Mouse (Mus musculus): ENCODE data around the gene Gm20479.

Gm20479 gene

GRCm38 (mm10) chr7:27366082-27366844, 9.0 kb upstream of the Gm20479 start:
- DNase-seq, result peak; percentile 54

GRCm38 (mm10) chr7:27364379-27364778, 7.2 kb upstream of the Gm20479 start:
- DNase-seq, result no peak

GRCm38 (mm10) chr7:27361283-27361946, 4.2 kb upstream of the Gm20479 start:
- peak; percentile 96 for DNase-seq

- DNase-seq, result no peak
These were observed 3.5 kb upstream of the Gm20479 start for GRCm38 (mm10) chr7:27360749-27361148.

- DNase-seq, result no peak
These were observed 2.6 kb upstream of the Gm20479 start for GRCm38 (mm10) chr7:27359706-27360358.

GRCm38 (mm10) chr7:27359162-27359561, 1.9 kb upstream of the Gm20479 start:
- DNase-seq, result no peak

GRCm38 (mm10) chr7:27357595-27357978, 368 bp upstream of the Gm20479 start:
- no peak for DNase-seq

GRCm38 (mm10) chr7:27356248-27356647, 971 bp downstream of the Gm20479 start:
- no peak for DNase-seq

- peak; percentile 79 for DNase-seq
These were observed 1.4 kb downstream of the Gm20479 start, which contains the start of gene Shkbp1 for GRCm38 (mm10) chr7:27355745-27356240. Gene Shkbp1, minus strand, starts transcription at chr7:27356019.

GRCm38 (mm10) chr7:27355261-27355660, 2.0 kb downstream of the Gm20479 start:
- no peak for DNase-seq

- DNase-seq, result no peak
These were observed 2.4 kb downstream of the Gm20479 start for GRCm38 (mm10) chr7:27354783-27355182.

GRCm38 (mm10) chr7:27354144-27354543, 3.1 kb downstream of the Gm20479 start:
- no peak for DNase-seq

GRCm38 (mm10) chr7:27345444-27345843, 11.8 kb downstream of the Gm20479 start:
- DNase-seq, result no peak

- no peak for DNase-seq
These were observed 14.6 kb downstream of the Gm20479 start for GRCm38 (mm10) chr7:27342595-27342994.

- DNase-seq, result peak; percentile 68
These were observed 17.7 kb downstream of the Gm20479 start for GRCm38 (mm10) chr7:27339519-27339918.

GRCm38 (mm10) chr7:27339114-27339513, 18.1 kb downstream of the Gm20479 start:
- no peak for DNase-seq

- no peak for DNase-seq
These were observed 19.9 kb downstream of the Gm20479 start, which contains the start of gene Ltbp4 for GRCm38 (mm10) chr7:27337175-27337853. Gene Ltbp4, minus strand, starts transcription at chr7:27337692.

- peak; percentile 90 for DNase-seq
These were observed 21.0 kb downstream of the Gm20479 start for GRCm38 (mm10) chr7:27335928-27336823.

GRCm38 (mm10) chr7:27335011-27335720, 22.1 kb downstream of the Gm20479 start:
- DNase-seq, result no peak

- no peak for DNase-seq
These were observed 22.8 kb downstream of the Gm20479 start for GRCm38 (mm10) chr7:27334405-27334911.
